Mouse (Mus musculus) liver, embryonic 11.5 days (tissue): ENCODE measurements at regions not wholly inside any gene's neighbourhood (a gene's known extent, or its start where the extent isn't known, plus 50 kb on each side); places are given as distances from the start of the nearest gene placed in this dataset.
A peak's percentile ranks its signal among the peaks of the same experiment; 100 is the strongest.

Source experiments
- ATAC-seq: fragments of 200-750 bp; cut with Nextera tagmentation; replicated peaks from 2 replicates; pipeline ENCODE4 v1.8.0; 2017; ENCODE audit warnings: moderate number of reproducible peaks, mild to moderate bottlenecking, moderate TSS enrichment, moderate library complexity; ENCODE audit not compliant: low FRiP score
- DNase-seq: peaks from one replicate; pipeline ENCODE4 v3.0.0-alpha.2; 2017; ENCODE audit warnings: low spot score
- H3K27ac ChIP-seq: fragments of 300-500 bp; sonication (generic); 2 replicates; pipeline ENCODE4 v1.5.1; 2014; ENCODE audit warnings: mild to moderate bottlenecking, low read depth, low read length, control low read depth
- H3K27me3 ChIP-seq: fragments of 300-500 bp; sonication (generic); replicated peaks from 2 replicates; pipeline ENCODE4 v1.6.1; 2014; ENCODE audit warnings: low read length, mixed read lengths; ENCODE audit not compliant: control insufficient read depth, insufficient read depth
- H3K36me3 ChIP-seq: fragments of 300-500 bp; sonication (generic); 2 replicates; pipeline ENCODE4 v1.6.1; 2014; ENCODE audit warnings: mild to moderate bottlenecking, low read length, moderate library complexity, mixed read lengths; ENCODE audit not compliant: control insufficient read depth, insufficient read depth
- H3K4me1 ChIP-seq: fragments of 300-500 bp; sonication (generic); replicated peaks from 2 replicates; pipeline ENCODE4 v1.6.1; 2014; ENCODE audit warnings: low read length, mixed read lengths; ENCODE audit not compliant: control insufficient read depth, insufficient read depth
- H3K4me2 ChIP-seq: fragments of 300-500 bp; sonication (generic); 2 replicates; pipeline ENCODE4 v1.6.1; 2014; ENCODE audit warnings: mild to moderate bottlenecking, control low read depth, moderate library complexity
- H3K4me3 ChIP-seq: fragments of 300-500 bp; sonication (generic); 2 replicates; pipeline ENCODE4 v1.5.1; 2014; ENCODE audit warnings: low read depth, low read length, control low read depth
- H3K9ac ChIP-seq: fragments of 300-500 bp; sonication (generic); 2 replicates; pipeline ENCODE4 v1.6.1; 2014; ENCODE audit warnings: low read depth, low read length, control low read depth
- H3K9me3 ChIP-seq: fragments of 300-500 bp; sonication (generic); 2 replicates; pipeline ENCODE4 v1.6.1; 2016; ENCODE audit warnings: low read length, inconsistent platforms, mixed read lengths; ENCODE audit not compliant: control insufficient read depth
- WGBS: fragments of 180-500 bp; shearing (Covaris S2); extraction: QIAGEN DNeasy Blood & Tissue Kit; methylation state at CpG from one replicate; pipeline ENCODE4 v1.1.7; 2014; 5-methylcytosine and 5-hydroxymethylcytosine counted together

DNA sequence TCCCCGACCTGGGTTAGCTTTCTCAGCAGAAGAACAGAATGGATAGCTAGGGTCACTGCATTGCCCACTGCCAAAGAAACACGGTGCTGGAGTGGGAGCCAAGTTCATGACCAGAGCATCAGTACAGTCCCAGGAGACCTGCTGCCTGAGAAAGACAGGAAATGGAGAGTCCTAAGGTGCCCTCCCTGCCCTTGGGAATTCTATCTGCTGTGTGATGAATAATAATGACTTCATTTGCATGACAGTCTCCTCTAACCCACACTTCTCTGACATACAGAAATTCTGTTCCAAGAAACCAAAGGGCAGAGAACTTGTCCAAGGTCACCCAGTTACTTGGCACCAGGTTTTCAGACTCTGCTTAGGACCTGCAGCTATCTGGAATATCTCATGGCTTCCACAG, 138.1 kb downstream of the Mycn start:
- H3K27ac ChIP-seq, result no peak overlapping the region
- ATAC-seq (no peak), DNase-seq (no peak)
- no peak overlapping the region for H3K4me2 ChIP-seq
- H3K36me3 ChIP-seq, result no peaks in the 10 kb centered on the region
- no peaks in the 10 kb centered on the region for H3K9me3 ChIP-seq
- 46% methylated on average over 2 of the region's 2 CpGs for WGBS
- H3K9ac ChIP-seq, result no peak overlapping the region
- no peaks in the 10 kb centered on the region for H3K4me1 ChIP-seq
- H3K4me3 ChIP-seq, result no peak overlapping the region
- no peaks in the 10 kb centered on the region for H3K27me3 ChIP-seq

DNA sequence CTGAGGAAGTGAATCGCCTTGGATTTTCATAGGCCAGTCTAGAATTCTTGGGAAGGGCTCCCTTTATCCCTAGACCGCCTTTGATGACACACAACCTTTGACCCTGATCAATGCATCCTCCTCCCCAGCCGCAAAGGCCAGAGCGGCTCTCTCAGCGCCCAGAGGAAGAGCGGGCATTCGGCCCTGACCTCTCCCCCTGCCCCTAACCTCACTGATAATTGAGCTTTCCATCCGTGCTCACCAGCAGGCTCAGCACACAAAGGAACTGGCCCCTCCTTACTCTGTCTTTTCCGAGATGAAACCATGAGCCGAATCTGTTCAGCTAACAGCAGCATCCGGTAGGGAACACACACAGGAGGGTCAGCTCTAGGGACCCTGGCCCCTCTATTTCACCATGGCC, 139.3 kb downstream of the Mycn start:
- no peaks in the 10 kb centered on the region for H3K9me3 ChIP-seq
- H3K27ac ChIP-seq, result peak overlapping the region; percentile 62
- H3K36me3 ChIP-seq, result no peaks in the 10 kb centered on the region
- H3K27me3 ChIP-seq, result no peaks in the 10 kb centered on the region
- no peaks in the 10 kb centered on the region for H3K4me1 ChIP-seq
- DNase-seq, result peak; percentile 42
- no peak overlapping the region for H3K4me3 ChIP-seq
- H3K9ac ChIP-seq, result no peak overlapping the region
- ATAC-seq, result peak; percentile 56; the same call in 1 of the 2 replicates
- no peak overlapping the region for H3K4me2 ChIP-seq
- WGBS, result 35% methylated on average over 11 of the region's 11 CpGs

DNA sequence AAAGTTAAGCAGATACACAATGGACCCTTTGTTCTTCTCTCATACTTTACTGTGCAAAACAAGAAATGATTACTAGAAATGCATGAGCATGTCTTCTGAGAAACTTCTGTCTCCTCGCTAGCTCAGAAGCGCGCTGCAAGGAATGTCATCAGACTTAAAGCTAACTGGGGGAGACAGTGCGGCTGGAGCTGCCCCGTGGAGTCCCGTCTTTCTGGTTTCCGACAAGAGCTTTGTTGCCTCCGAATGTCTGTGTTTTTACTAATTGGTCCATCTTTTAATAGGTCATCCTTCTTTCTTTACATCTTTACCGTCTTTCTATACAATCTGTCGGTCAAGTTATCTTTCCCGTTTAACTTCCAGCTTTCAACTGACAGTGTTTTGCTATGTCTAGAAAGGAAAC, 140.0 kb downstream of the Mycn start:
- 61% methylated on average over 11 of the region's 11 CpGs for WGBS

DNA sequence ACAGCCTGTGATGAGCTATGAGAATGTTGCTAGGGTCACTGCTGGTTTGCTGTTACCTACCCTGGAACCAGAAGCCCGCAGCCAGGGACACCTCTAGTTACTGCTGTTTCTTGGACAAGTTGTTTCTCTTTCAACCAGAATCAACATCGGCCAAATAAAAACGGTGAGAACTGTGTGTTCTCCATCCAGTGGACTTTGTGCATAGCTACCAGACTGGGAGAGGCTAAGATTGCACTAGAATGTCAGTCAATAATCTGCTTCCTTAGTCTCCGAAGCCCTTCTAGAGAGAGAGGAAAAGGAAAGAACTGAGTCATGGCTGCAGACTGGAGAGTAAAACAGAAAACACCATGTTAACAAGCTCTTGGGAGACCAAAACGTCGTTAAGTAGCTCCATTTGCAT, 141.6 kb downstream of the Mycn start:
- no peak for ATAC-seq

More for the DNA sequence above, 140.0 kb downstream of the Mycn start:
- Histone ChIP-seq H3K27ac (no peak overlapping the region), H3K4me3 (no peak overlapping the region), H3K9me3 (no peaks in the 10 kb centered on the region), H3K36me3 (no peaks in the 10 kb centered on the region), H3K9ac (no peak overlapping the region), H3K27me3 (no peaks in the 10 kb centered on the region), H3K4me1 (no peaks in the 10 kb centered on the region), H3K4me2 (no peak overlapping the region)
- DNase-seq (no peak), ATAC-seq (no peak)

DNA sequence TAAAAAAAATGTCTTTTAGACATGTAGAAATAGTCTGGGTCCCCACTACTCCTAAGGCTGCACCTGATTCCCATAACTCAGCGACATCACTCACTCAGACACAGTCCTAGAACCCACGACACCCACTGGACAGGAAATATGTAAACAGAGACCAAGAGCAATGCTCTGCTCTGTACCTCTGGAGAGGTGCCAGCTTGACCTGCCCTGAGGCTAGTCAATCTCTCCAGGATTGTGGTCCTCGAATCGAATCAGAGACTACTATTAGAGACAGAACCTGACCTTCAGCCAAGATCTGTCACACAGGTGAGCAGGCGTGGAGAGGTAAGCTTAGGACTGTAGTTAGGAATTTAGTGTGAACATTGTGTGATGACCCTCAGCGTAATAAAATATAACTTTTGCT, 152.7 kb downstream of the Mycn start:
- Histone ChIP-seq H3K4me2 (no peak overlapping the region), H3K27ac (no peak overlapping the region)
- no peak for DNase-seq

More for the DNA sequence above, 141.6 kb downstream of the Mycn start:
- no peak overlapping the region for H3K4me3 ChIP-seq
- H3K27me3 ChIP-seq, result no peaks in the 10 kb centered on the region
- 86% methylated on average over 6 of the region's 6 CpGs for WGBS
- no peaks in the 10 kb centered on the region for H3K4me1 ChIP-seq
- H3K27ac ChIP-seq, result no peak overlapping the region
- no peak overlapping the region for H3K9ac ChIP-seq
- no peak for DNase-seq
- H3K36me3 ChIP-seq, result no peaks in the 10 kb centered on the region
- H3K9me3 ChIP-seq, result no peaks in the 10 kb centered on the region
- H3K4me2 ChIP-seq, result no peak overlapping the region

DNA sequence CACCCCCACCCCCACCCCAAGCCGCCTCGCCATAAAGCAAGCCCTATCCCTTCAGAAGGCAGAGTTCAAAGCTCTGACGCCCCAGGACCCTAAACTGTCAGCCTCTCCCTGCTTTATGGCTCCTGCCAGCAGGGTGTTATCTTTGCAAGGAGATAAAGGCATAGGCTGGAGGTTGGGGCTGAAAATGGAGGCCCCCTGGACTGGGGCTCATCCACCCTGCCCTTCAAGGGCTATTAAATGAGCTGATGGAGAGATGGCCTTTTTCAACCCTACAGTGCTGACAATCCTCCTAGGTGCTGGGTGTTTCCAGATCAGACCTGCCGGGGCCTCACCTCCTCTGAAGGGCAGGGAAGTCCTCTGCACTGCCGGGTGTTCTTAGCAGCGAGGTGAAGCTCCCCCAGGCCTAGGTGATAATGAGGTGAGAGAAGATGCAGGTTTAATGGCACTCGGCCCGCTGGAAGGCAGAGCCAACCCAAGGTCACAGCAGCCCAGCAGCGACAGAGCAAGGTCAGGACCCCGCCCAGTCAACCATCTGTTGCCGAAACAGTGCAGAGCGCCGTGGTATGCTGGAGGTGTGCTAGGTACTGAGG, 153.4 kb downstream of the Mycn start:
- no peak for ATAC-seq
- Histone ChIP-seq H3K4me3 (no peak overlapping the region), H3K4me2 (peak overlapping the region; percentile 59), H3K27me3 (peaks cover 15% of the 10 kb centered on the region), H3K9me3 (no peaks in the 10 kb centered on the region), H3K36me3 (no peaks in the 10 kb centered on the region), H3K27ac (no peak overlapping the region), H3K9ac (no peak overlapping the region), H3K4me1 (peaks cover 12% of the 10 kb centered on the region)
- WGBS, result 27% methylated on average over 13 of the region's 13 CpGs
- no peak for DNase-seq

More for the DNA sequence above, 152.7 kb downstream of the Mycn start:
- peaks cover 16% of the 10 kb centered on the region for H3K4me1 ChIP-seq
- no peak for ATAC-seq
- no peaks in the 10 kb centered on the region for H3K9me3 ChIP-seq
- H3K9ac ChIP-seq, result no peak overlapping the region
- peaks cover 15% of the 10 kb centered on the region for H3K27me3 ChIP-seq
- WGBS, result 77% methylated on average over 6 of the region's 6 CpGs
- no peak overlapping the region for H3K4me3 ChIP-seq
- no peaks in the 10 kb centered on the region for H3K36me3 ChIP-seq

DNA sequence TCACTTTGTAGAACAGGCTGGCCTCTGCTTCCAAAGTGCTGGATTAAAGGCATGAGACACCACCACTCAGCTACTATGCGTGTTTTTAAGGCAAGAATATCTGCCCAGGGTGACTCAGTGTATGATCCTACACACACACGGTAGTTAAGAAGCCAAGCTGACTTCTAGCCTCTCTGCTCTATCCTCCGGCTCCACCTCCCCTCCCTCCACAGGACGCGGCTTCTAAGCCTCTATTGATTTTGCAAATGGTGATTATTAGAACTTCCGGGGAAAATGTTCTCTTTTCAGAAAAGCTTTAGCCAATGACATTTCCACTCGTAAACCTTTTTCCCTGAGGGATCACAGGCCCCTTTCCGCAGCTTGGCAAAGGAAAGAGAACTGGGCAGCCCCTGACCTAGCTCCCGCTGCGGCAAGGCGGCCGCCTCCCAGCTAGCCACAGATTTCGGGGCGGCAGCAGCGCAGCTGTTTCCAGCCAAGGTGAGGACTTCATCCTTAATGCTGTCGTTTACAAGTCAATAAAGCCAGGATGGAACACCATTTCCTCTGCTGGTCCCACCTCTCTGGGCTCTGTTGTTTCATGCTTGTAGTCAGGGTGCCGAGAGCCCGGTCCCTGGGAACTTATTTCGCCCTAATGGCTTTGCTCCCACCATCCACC, 154.0 kb downstream of the Mycn start:
- no peaks in the 10 kb centered on the region for H3K9me3 ChIP-seq
- peak overlapping the region; percentile 59 for H3K4me2 ChIP-seq
- peak overlapping the region; percentile 11; the same call in 1 of the 2 replicates for H3K4me3 ChIP-seq
- H3K27me3 ChIP-seq, result peaks cover 15% of the 10 kb centered on the region
- DNase-seq (no peak), ATAC-seq (no peak)
- H3K36me3 ChIP-seq, result no peaks in the 10 kb centered on the region
- H3K4me1 ChIP-seq, result peaks cover 12% of the 10 kb centered on the region
- 12% methylated on average over 19 of the region's 19 CpGs for WGBS
- 0 out of 2 replicates have a peak overlapping the region, but pooled peaks have one; percentile 30 for H3K9ac ChIP-seq
- H3K27ac ChIP-seq, result no peak overlapping the region

DNA sequence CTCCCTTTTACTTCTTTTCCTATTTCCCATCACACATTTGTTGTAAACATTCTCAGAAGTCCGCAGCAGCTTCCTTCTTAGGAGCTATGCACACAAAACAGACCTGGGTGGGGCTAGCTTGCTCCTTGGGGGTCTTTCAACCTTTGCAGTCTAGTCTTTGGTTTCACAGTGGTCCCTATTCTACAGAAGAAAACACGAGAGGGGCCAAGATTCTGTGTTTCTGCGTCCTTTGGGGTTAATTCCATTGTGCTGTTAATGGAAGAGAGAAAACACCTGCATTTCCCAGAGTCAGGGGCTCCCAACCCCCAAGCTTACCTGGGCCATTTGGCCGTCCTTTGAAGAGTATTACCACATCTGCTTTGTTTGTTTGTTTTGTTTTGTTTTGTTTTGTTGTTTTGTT, 154.6 kb downstream of the Mycn start:
- no peak overlapping the region for H3K4me2 ChIP-seq
- no peak overlapping the region for H3K27ac ChIP-seq
- H3K36me3 ChIP-seq, result no peaks in the 10 kb centered on the region
- DNase-seq, result no peak
- H3K9ac ChIP-seq, result no peak overlapping the region
- no peaks in the 10 kb centered on the region for H3K9me3 ChIP-seq
- WGBS, result 37% methylated on average over 4 of the region's 4 CpGs
- H3K4me1 ChIP-seq, result peaks cover 10% of the 10 kb centered on the region
- H3K27me3 ChIP-seq, result peaks cover 15% of the 10 kb centered on the region
- no peak for ATAC-seq
- no peak overlapping the region for H3K4me3 ChIP-seq
